Mouse (Mus musculus) erythroblast, adult 5-6 weeks (primary cell): Measurements from ENCODE around the gene Eif2s2. TPM values are rescaled to one million over a fixed set of nuclear protein-coding genes. Genes with fewer than 3 reads are reported as not detected.
"Not testable (repeated sequence)": the region's sequence is repeated elsewhere in the genome, so short reads cannot be mapped to it uniquely, and the experiment has no call there.

Source experiments
- ATAC-seq: replicated peaks from 2 replicates; pipeline ENCODE4 v1.8.0; 2016; ENCODE audit warnings: moderate number of reproducible peaks, mild to moderate bottlenecking, moderate TSS enrichment, inconsistent platforms; ENCODE audit not compliant: poor library complexity, low FRiP score, severe bottlenecking
- total RNA-seq, 2 experiments: library from RNA; stranded (forward) in 1 of 2; stranded (reverse) in 1 of 2; fragments of 150-400 nt in 1 of 2; fragments of 200-764, 138-1000 nt in 1 of 2; gene quantifications; 2 replicates each; pipeline versions ENCODE4 v1.2.3 to v1.2.4; 2015 to 2017; ENCODE audit warnings: low replicate concordance in 2 of 2

Eif2s2 gene
- total RNA-seq, 2 experiments from 2014 or later = 67.2 to 82.2 TPM

GRCm38 (mm10) chr2:154899004-154899403 is 6.3 kb upstream of the Eif2s2 start:
- not testable (repeated sequence) for ATAC-seq

GRCm38 (mm10) chr2:154893548-154893947 is 813 bp upstream of the Eif2s2 start:
- ATAC-seq = no peak

GRCm38 (mm10) chr2:154893045-154893385 is 280 bp upstream of the Eif2s2 start:
- ATAC-seq = peak; percentile 38

GRCm38 (mm10) chr2:154891585-154891984 is 1.1 kb downstream of the Eif2s2 start:
- ATAC-seq = no peak

- ATAC-seq = no peak
Observed at GRCm38 (mm10) chr2:154876621-154877020, 16.1 kb downstream of the Eif2s2 start.

GRCm38 (mm10) chr2:154869954-154870641 is 22.6 kb downstream of the Eif2s2 start:
- ATAC-seq = no peak

- ATAC-seq = no peak
Observed at GRCm38 (mm10) chr2:154868106-154868505, 24.6 kb downstream of the Eif2s2 start.

- no peak for ATAC-seq
Observed at GRCm38 (mm10) chr2:154865696-154866095, 27.0 kb downstream of the Eif2s2 start.

GRCm38 (mm10) chr2:154863672-154864071 is 29.1 kb downstream of the Eif2s2 start:
- ATAC-seq = no peak

- ATAC-seq = no peak
Observed at GRCm38 (mm10) chr2:154855383-154855782, 37.4 kb downstream of the Eif2s2 start.

- no peak for ATAC-seq
Observed at GRCm38 (mm10) chr2:154848086-154848485, 44.6 kb downstream of the Eif2s2 start.

- no peak for ATAC-seq
Observed at GRCm38 (mm10) chr2:154836537-154836936, 56.2 kb downstream of the Eif2s2 start.

- ATAC-seq = no peak
Observed at GRCm38 (mm10) chr2:154834149-154834865, 58.4 kb downstream of the Eif2s2 start.

- no peak for ATAC-seq
Observed at GRCm38 (mm10) chr2:154832471-154832870, 60.3 kb downstream of the Eif2s2 start.

GRCm38 (mm10) chr2:154827521-154827920 is 65.2 kb downstream of the Eif2s2 start:
- ATAC-seq = no peak

GRCm38 (mm10) chr2:154826054-154826538 is 66.6 kb downstream of the Eif2s2 start:
- ATAC-seq = no peak

Other genes starting within 250 kb of the Eif2s2 start
- gene Chmp4b, start 241.2 kb downstream of the Eif2s2 start, total RNA-seq (2015; ENCODE audit: low replicate concordance) = 28.0 and 35.7 TPM in 2 replicates
- 47.3 and 59.0 TPM in 2 replicates for gene Chmp4b, start 241.2 kb downstream of the Eif2s2 start, total RNA-seq (2017; ENCODE audit: low replicate concordance)
- gene Gm14214, start 122.9 kb downstream of the Eif2s2 start, total RNA-seq (2015; ENCODE audit: low replicate concordance) = not detected in 2 replicates
- gene Gm14214, start 122.9 kb downstream of the Eif2s2 start, total RNA-seq (2017; ENCODE audit: low replicate concordance) = not detected in 2 replicates
- 31.1 and 38.2 TPM in 2 replicates for gene Raly, start 101.8 kb downstream of the Eif2s2 start, total RNA-seq (2015; ENCODE audit: low replicate concordance)
- gene Raly, start 101.8 kb downstream of the Eif2s2 start, total RNA-seq (2017; ENCODE audit: low replicate concordance) = 51.7 and 77.5 TPM in 2 replicates
- not detected in 2 replicates for gene a, start 101.5 kb downstream of the Eif2s2 start, total RNA-seq (2015; ENCODE audit: low replicate concordance)
- not detected in 2 replicates for gene a, start 101.5 kb downstream of the Eif2s2 start, total RNA-seq (2017; ENCODE audit: low replicate concordance)
- not detected in 2 replicates for gene Gm14226, start 125.3 kb upstream of the Eif2s2 start, total RNA-seq (2015; ENCODE audit: low replicate concordance)
- 0.14 TPM in 1 of 2 replicates, not detected in the other for gene Gm14226, start 125.3 kb upstream of the Eif2s2 start, total RNA-seq (2017; ENCODE audit: low replicate concordance)
- 19.2 and 24.2 TPM in 2 replicates for gene Ahcy, start 181.6 kb upstream of the Eif2s2 start, total RNA-seq (2015; ENCODE audit: low replicate concordance)
- 10.6 and 10.9 TPM in 2 replicates for gene Ahcy, start 181.6 kb upstream of the Eif2s2 start, total RNA-seq (2017; ENCODE audit: low replicate concordance)
- 15.9 and 25.3 TPM in 2 replicates for gene Itch, start 240.6 kb upstream of the Eif2s2 start, total RNA-seq (2015; ENCODE audit: low replicate concordance)
- 25.4 and 33.2 TPM in 2 replicates for gene Itch, start 240.6 kb upstream of the Eif2s2 start, total RNA-seq (2017; ENCODE audit: low replicate concordance)